Mouse (Mus musculus) spleen, adult 2 months (tissue): Measurements from ENCODE around the gene Osbpl3. TPM values are rescaled to one million over a fixed set of nuclear protein-coding genes. Genes with fewer than 3 reads are reported as not detected.
A peak's percentile ranks its signal among the peaks of the same experiment; 100 is the strongest.

Experiments used
- DNase-seq, 2 experiments: peaks; one replicate each; pipeline versions ENCODE4 v3.0.0 to v3.0.0-alpha.2; 2012 to 2021; ENCODE audit warnings: low spot score in 2 of 2, low read depth in 1 of 2
- H3K27ac ChIP-seq: fragments of 200-500 bp; 2 replicates; pipeline ENCODE4 v1.5.1; 2012; ENCODE audit warnings: low read length, inconsistent platforms; ENCODE audit not compliant: insufficient read depth
- H3K27me3 ChIP-seq: fragments of 200-500 bp; 2 replicates; pipeline ENCODE4 v1.6.1; 2012; ENCODE audit warnings: mild to moderate bottlenecking, moderate library complexity, low read length, inconsistent platforms; ENCODE audit not compliant: control insufficient read depth, insufficient read depth
- H3K36me3 ChIP-seq: fragments of 200-500 bp; 2 replicates; pipeline ENCODE4 v1.6.1; 2012; ENCODE audit warnings: mild to moderate bottlenecking, low read length, inconsistent platforms; ENCODE audit not compliant: control insufficient read depth, insufficient read depth
- H3K4me1 ChIP-seq: fragments of 200-500 bp; 2 replicates; pipeline ENCODE4 v1.6.1; 2011; ENCODE audit warnings: inconsistent platforms; ENCODE audit not compliant: control insufficient read depth, insufficient read depth, insufficient read length
- H3K4me3 ChIP-seq: fragments of 200-500 bp; 2 replicates; pipeline ENCODE4 v1.5.1; 2011; ENCODE audit warnings: mild to moderate bottlenecking, inconsistent platforms; ENCODE audit not compliant: insufficient read depth, insufficient read length; ENCODE audit errors: extremely low read depth
- CTCF ChIP-seq: fragments of 200-500 bp; IDR thresholded peaks from 2 replicates; pipeline ENCODE4 v1.5.1; 2011; ENCODE audit warnings: mild to moderate bottlenecking, inconsistent platforms; ENCODE audit not compliant: insufficient read depth, insufficient read length, insufficient replicate concordance; ENCODE audit errors: extremely low read depth
- POLR2A ChIP-seq: fragments of 200-500 bp; IDR thresholded peaks from 2 replicates; pipeline ENCODE4 v1.6.1; 2011; ENCODE audit warnings: low read depth, low read length, inconsistent platforms
- WGBS: fragments of 180-500 bp; shearing (Covaris S2); methylation state at CpG from one replicate; pipeline ENCODE4 v1.1.7; 2018; 5-methylcytosine and 5-hydroxymethylcytosine counted together
- polyA plus RNA-seq: library from polyadenylated mRNA; depleted of rRNA; stranded (reverse); fragments of >200 nt; gene quantifications from 2 replicates; pipeline ENCODE4 v1.2.3, GENCODE M21; 2012

Gene Osbpl3
- polyA plus RNA-seq, 1 experiment = 2.8 TPM

- H3K36me3 ChIP-seq = no peaks in the 10 kb centered on the region
- no peak for DNase-seq
- WGBS = 76% methylated on average over 7 of the region's 7 CpGs
- H3K4me3 ChIP-seq = no peak overlapping the region
- peaks cover 5% of the 10 kb centered on the region; the same call in 1 of the 2 replicates for H3K4me1 ChIP-seq
- TF ChIP-seq CTCF = no peak
- TF ChIP-seq POLR2A = no peak
- no peak overlapping the region for H3K27ac ChIP-seq
- no peaks in the 10 kb centered on the region for H3K27me3 ChIP-seq
Measured at GRCm38 (mm10) chr6:50299071-50299470, 156.9 kb downstream of the Osbpl3 start.

- no peak for TF ChIP-seq CTCF
- no peak for TF ChIP-seq POLR2A
- no peak for DNase-seq
- H3K27me3 ChIP-seq = no peaks in the 10 kb centered on the region
- no peak overlapping the region for H3K4me3 ChIP-seq
- H3K27ac ChIP-seq = no peak overlapping the region
- 93% methylated on average over 9 of the region's 9 CpGs for WGBS
- H3K36me3 ChIP-seq = no peaks in the 10 kb centered on the region
- H3K4me1 ChIP-seq = no peaks in the 10 kb centered on the region
Measured at GRCm38 (mm10) chr6:50297671-50298070, 158.3 kb downstream of the Osbpl3 start.

- Histone ChIP-seq H3K36me3 (no peaks in the 10 kb centered on the region), H3K4me3 (no peak overlapping the region), H3K4me1 (no peaks in the 10 kb centered on the region), H3K27ac (no peak overlapping the region), H3K27me3 (no peaks in the 10 kb centered on the region)
- TF ChIP-seq CTCF = no peak
- no peak for TF ChIP-seq POLR2A
- 67% methylated on average over 10 of the region's 10 CpGs for WGBS
- DNase-seq = no peak
Measured at GRCm38 (mm10) chr6:50295136-50295535, 160.9 kb downstream of the Osbpl3 start.

- TF ChIP-seq CTCF = peak; percentile 52; the same call in 1 of the 2 replicates
- no peak for TF ChIP-seq POLR2A
- Histone ChIP-seq H3K4me1 (no peaks in the 10 kb centered on the region), H3K27ac (no peak overlapping the region), H3K27me3 (no peaks in the 10 kb centered on the region), H3K4me3 (no peak overlapping the region), H3K36me3 (no peaks in the 10 kb centered on the region)
- DNase-seq = peak; percentile 63 to 67
- 22% methylated on average over 1 of the region's 1 CpGs for WGBS
Measured at GRCm38 (mm10) chr6:50294128-50294527, 161.9 kb downstream of the Osbpl3 start.

GRCm38 (mm10) chr6:50291650-50292049, 164.4 kb downstream of the Osbpl3 start:
- H3K4me1 ChIP-seq = no peaks in the 10 kb centered on the region
- TF ChIP-seq POLR2A (no peak), CTCF (no peak)
- H3K36me3 ChIP-seq = no peaks in the 10 kb centered on the region
- no peaks in the 10 kb centered on the region for H3K27me3 ChIP-seq
- no peak for DNase-seq
- no peak overlapping the region for H3K4me3 ChIP-seq
- H3K27ac ChIP-seq = no peak overlapping the region
- 16% methylated on average over 4 of the region's 4 CpGs for WGBS

GRCm38 (mm10) chr6:50286881-50287280, 169.1 kb downstream of the Osbpl3 start:
- no peak for DNase-seq
- H3K36me3 ChIP-seq = no peaks in the 10 kb centered on the region

GRCm38 (mm10) chr6:50279642-50280041, 176.4 kb downstream of the Osbpl3 start:
- H3K4me3 ChIP-seq = no peak overlapping the region
- H3K36me3 ChIP-seq = no peaks in the 10 kb centered on the region
- TF ChIP-seq POLR2A (no peak), CTCF (no peak)
- H3K27ac ChIP-seq = no peak overlapping the region
- no peaks in the 10 kb centered on the region for H3K27me3 ChIP-seq
- DNase-seq = no peak
- no peaks in the 10 kb centered on the region for H3K4me1 ChIP-seq
- 91% methylated on average over 7 of the region's 7 CpGs for WGBS

More at GRCm38 (mm10) chr6:50286881-50287280, 169.1 kb downstream of the Osbpl3 start:
- Histone ChIP-seq H3K27me3 (no peaks in the 10 kb centered on the region), H3K4me1 (no peaks in the 10 kb centered on the region), H3K27ac (no peak overlapping the region), H3K4me3 (no peak overlapping the region)
- WGBS = 89% methylated on average over 3 of the region's 3 CpGs
- no peak for TF ChIP-seq POLR2A
- TF ChIP-seq CTCF = no peak
